Mouse (Mus musculus): ENCODE data around the gene 2010111I01Rik. TPM values are rescaled to one million over a fixed set of nuclear protein-coding genes. Genes with fewer than 3 reads are reported as not detected.

Gene 2010111I01Rik
- polyA plus RNA-seq, 2 experiments: 10.7 to 13.6 TPM

- H3K4me2 ChIP-seq (ENCODE audit: low read depth): no peak overlapping the region
- DNase-seq (ENCODE audit: low read depth in 3 of 3, low spot score in 3 of 3) (no peak), ATAC-seq (ENCODE audit: insufficient read depth) (no peak)
- no peaks in the 10 kb centered on the region for H3K9me3 ChIP-seq (ENCODE audit: control insufficient read depth, low read length)
- H3K9ac ChIP-seq (replicated peaks): no peak overlapping the region
- 55% methylated on average over 1 of the region's 1 CpGs for WGBS (ENCODE audit: insufficient replicate concordance)
- H3K27me3 ChIP-seq (ENCODE audit: control insufficient read depth, insufficient read depth, low read length): no peaks in the 10 kb centered on the region
- TF ChIP-seq EP300 (IDR thresholded peaks at IDR 0.05; ENCODE audit: low read depth) (no peak), CTCF (IDR thresholded peaks at IDR 0.05; ENCODE audit: low read depth) (peak; percentile 42)
- H3K4me1 ChIP-seq (replicated peaks; ENCODE audit: control insufficient read depth in 2 of 2, insufficient read depth in 2 of 2, low read length in 1 of 2): no peaks in the 10 kb centered on the region
- H3K36me3 ChIP-seq (replicated peaks; ENCODE audit: control insufficient read depth, insufficient read depth, low read depth): no peaks in the 10 kb centered on the region
- no peak overlapping the region for H3K27ac ChIP-seq
- H3K4me3 ChIP-seq (ENCODE audit: insufficient read depth in 1 of 2, low read depth in 2 of 2, low read length in 2 of 2): no peak overlapping the region
Observed at GRCm38 (mm10) chr13:63136775-63137174, 172.1 kb downstream of the 2010111I01Rik start.

GRCm38 (mm10) chr13:63138376-63139048, 173.8 kb downstream of the 2010111I01Rik start:
- no peaks in the 10 kb centered on the region for H3K9me3 ChIP-seq (ENCODE audit: control insufficient read depth, low read length)
- no peak overlapping the region for H3K4me3 ChIP-seq (ENCODE audit: insufficient read depth in 1 of 2, low read depth in 2 of 2, low read length in 2 of 2)
- no peak for ATAC-seq (ENCODE audit: insufficient read depth)
- no peak overlapping the region for H3K27ac ChIP-seq
- H3K36me3 ChIP-seq (replicated peaks; ENCODE audit: control insufficient read depth, insufficient read depth, low read depth): no peaks in the 10 kb centered on the region
- H3K9ac ChIP-seq (replicated peaks): no peak overlapping the region
- no peak for TF ChIP-seq EP300 (IDR thresholded peaks at IDR 0.05; ENCODE audit: low read depth)
- no peak for TF ChIP-seq CTCF (IDR thresholded peaks at IDR 0.05; ENCODE audit: low read depth)
- H3K4me1 ChIP-seq (replicated peaks; ENCODE audit: control insufficient read depth in 2 of 2, insufficient read depth in 2 of 2, low read length in 1 of 2): no peaks in the 10 kb centered on the region
- no peaks in the 10 kb centered on the region for H3K27me3 ChIP-seq (ENCODE audit: control insufficient read depth, insufficient read depth, low read length)
- DNase-seq (ENCODE audit: low read depth in 3 of 3, low spot score in 3 of 3): no peak
- no peak overlapping the region for H3K4me2 ChIP-seq (ENCODE audit: low read depth)

- TF ChIP-seq CTCF (IDR thresholded peaks at IDR 0.05; ENCODE audit: low read depth): no peak
- TF ChIP-seq EP300 (IDR thresholded peaks at IDR 0.05; ENCODE audit: low read depth): no peak
- WGBS (ENCODE audit: insufficient replicate concordance): 70% methylated on average over 10 of the region's 10 CpGs
- no peaks in the 10 kb centered on the region for H3K36me3 ChIP-seq (replicated peaks; ENCODE audit: control insufficient read depth, insufficient read depth, low read depth)
- H3K9me3 ChIP-seq (ENCODE audit: control insufficient read depth, low read length): no peaks in the 10 kb centered on the region
- no peak overlapping the region for H3K4me3 ChIP-seq (ENCODE audit: insufficient read depth in 1 of 2, low read depth in 2 of 2, low read length in 2 of 2)
- ATAC-seq (ENCODE audit: insufficient read depth): no peak
- H3K27ac ChIP-seq: no peak overlapping the region
- H3K27me3 ChIP-seq (ENCODE audit: control insufficient read depth, insufficient read depth, low read length): no peaks in the 10 kb centered on the region
- H3K9ac ChIP-seq (replicated peaks): no peak overlapping the region
- no peak overlapping the region for H3K4me2 ChIP-seq (ENCODE audit: low read depth)
- no peak for DNase-seq (ENCODE audit: low read depth in 3 of 3, low spot score in 3 of 3)
- no peaks in the 10 kb centered on the region for H3K4me1 ChIP-seq (replicated peaks; ENCODE audit: control insufficient read depth in 2 of 2, insufficient read depth in 2 of 2, low read length in 1 of 2)
Observed at GRCm38 (mm10) chr13:63139463-63140226, 175.0 kb downstream of the 2010111I01Rik start.

- no peak overlapping the region for H3K27ac ChIP-seq
- ATAC-seq (ENCODE audit: insufficient read depth) (no peak), DNase-seq (ENCODE audit: low read depth in 3 of 3, low spot score in 3 of 3) (no peak)
- no peak overlapping the region for H3K4me2 ChIP-seq (ENCODE audit: low read depth)
- H3K36me3 ChIP-seq (replicated peaks; ENCODE audit: control insufficient read depth, insufficient read depth, low read depth): no peaks in the 10 kb centered on the region
- no peaks in the 10 kb centered on the region for H3K27me3 ChIP-seq (ENCODE audit: control insufficient read depth, insufficient read depth, low read length)
- no peaks in the 10 kb centered on the region for H3K9me3 ChIP-seq (ENCODE audit: control insufficient read depth, low read length)
- TF ChIP-seq CTCF (IDR thresholded peaks at IDR 0.05; ENCODE audit: low read depth) (no peak), EP300 (IDR thresholded peaks at IDR 0.05; ENCODE audit: low read depth) (no peak)
- no peak overlapping the region for H3K9ac ChIP-seq (replicated peaks)
- 78% methylated on average over 6 of the region's 6 CpGs for WGBS (ENCODE audit: insufficient replicate concordance)
- no peaks in the 10 kb centered on the region for H3K4me1 ChIP-seq (replicated peaks; ENCODE audit: control insufficient read depth in 2 of 2, insufficient read depth in 2 of 2, low read length in 1 of 2)
- H3K4me3 ChIP-seq (ENCODE audit: insufficient read depth in 1 of 2, low read depth in 2 of 2, low read length in 2 of 2): no peak overlapping the region
Observed at GRCm38 (mm10) chr13:63140784-63141183, 176.1 kb downstream of the 2010111I01Rik start.

- no peak overlapping the region for H3K27ac ChIP-seq
- H3K9ac ChIP-seq (replicated peaks): no peak overlapping the region
- H3K4me2 ChIP-seq (ENCODE audit: low read depth): no peak overlapping the region
- no peaks in the 10 kb centered on the region for H3K36me3 ChIP-seq (replicated peaks; ENCODE audit: control insufficient read depth, insufficient read depth, low read depth)
- H3K4me3 ChIP-seq (ENCODE audit: insufficient read depth in 1 of 2, low read depth in 2 of 2, low read length in 2 of 2): no peak overlapping the region
- ATAC-seq (ENCODE audit: insufficient read depth) (no peak), DNase-seq (ENCODE audit: low read depth in 3 of 3, low spot score in 3 of 3) (no peak)
- H3K27me3 ChIP-seq (ENCODE audit: control insufficient read depth, insufficient read depth, low read length): no peaks in the 10 kb centered on the region
- H3K4me1 ChIP-seq (replicated peaks; ENCODE audit: control insufficient read depth in 2 of 2, insufficient read depth in 2 of 2, low read length in 1 of 2): no peaks in the 10 kb centered on the region
- TF ChIP-seq EP300 (IDR thresholded peaks at IDR 0.05; ENCODE audit: low read depth) (no peak), CTCF (IDR thresholded peaks at IDR 0.05; ENCODE audit: low read depth) (no peak)
- no peaks in the 10 kb centered on the region for H3K9me3 ChIP-seq (ENCODE audit: control insufficient read depth, low read length)
Observed at GRCm38 (mm10) chr13:63141275-63141674, 176.6 kb downstream of the 2010111I01Rik start.

All from liver, embryonic 14.5 days (tissue).